Mouse (Mus musculus) spleen, postnatal 14 days (tissue): ENCODE measurements around the gene Rims3.

ENCODE experiments used
- DNase-seq, 2 experiments: peaks; one replicate each; pipeline ENCODE4 v3.0.0; 2021 to 2022; ENCODE audit warnings: low spot score in 2 of 2

Rims3 gene

DNA sequence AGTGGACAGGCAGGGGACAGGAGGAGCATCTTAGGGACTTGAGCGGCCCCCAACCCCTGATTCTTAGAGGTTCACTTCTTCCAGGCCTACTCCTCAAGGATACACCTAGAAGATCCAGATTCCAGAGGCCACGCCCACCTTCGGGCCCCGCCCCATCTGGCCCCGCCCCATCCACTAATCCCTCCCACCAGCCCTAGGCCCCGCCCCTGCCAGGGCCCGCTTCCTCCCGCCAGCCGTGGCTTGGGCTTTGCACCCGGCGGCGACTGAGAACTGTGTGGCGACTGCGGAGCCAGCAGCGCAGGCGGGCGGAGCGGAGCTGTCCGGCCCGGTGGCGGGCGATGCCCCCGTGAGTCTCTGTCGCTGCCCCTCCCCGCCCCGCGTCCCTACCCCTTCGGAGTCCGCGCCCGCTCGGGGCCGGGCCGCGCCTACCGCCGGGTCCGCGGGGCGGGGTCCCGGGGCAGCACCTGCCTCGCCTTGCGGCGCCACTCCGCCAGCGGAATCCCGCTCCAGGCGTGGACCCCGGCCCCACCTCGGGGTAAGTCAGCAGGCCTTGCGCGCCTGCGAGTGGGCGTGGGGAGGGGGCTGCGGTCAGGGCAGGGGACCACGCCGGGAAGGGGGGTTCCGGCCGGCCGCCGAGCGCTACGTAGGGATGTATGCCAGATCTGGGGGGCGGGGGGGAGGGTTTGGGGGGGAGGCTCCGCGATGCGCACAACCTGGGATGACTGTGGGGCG, at the start of gene Rims3:
Rims3 (plus strand) TSS at position 229 of the 732 bp plus-strand sequence.
- peak in 1 of 2 experiments; percentile 44 for DNase-seq

DNA sequence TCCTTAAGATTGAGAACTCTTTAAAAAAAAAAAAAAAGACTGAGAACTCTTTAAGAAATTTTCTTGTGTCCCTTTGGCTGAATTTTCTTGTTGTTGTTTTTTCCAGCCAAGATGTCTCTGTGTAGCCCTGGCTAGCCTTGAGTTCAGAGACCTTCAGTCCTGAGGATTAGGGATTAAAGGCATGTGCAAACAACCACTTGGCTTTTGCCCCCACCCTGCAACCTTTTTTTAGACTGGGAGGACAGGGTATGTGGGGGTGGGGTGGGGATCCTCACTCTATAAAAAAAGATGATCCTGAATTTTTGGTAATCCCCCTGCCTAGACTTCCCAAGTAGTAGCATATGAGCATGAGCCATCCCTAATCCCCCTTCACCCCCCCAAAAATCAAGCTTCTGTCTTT, 48.8 kb upstream of the Rims3 start:
- no peak for DNase-seq

DNA sequence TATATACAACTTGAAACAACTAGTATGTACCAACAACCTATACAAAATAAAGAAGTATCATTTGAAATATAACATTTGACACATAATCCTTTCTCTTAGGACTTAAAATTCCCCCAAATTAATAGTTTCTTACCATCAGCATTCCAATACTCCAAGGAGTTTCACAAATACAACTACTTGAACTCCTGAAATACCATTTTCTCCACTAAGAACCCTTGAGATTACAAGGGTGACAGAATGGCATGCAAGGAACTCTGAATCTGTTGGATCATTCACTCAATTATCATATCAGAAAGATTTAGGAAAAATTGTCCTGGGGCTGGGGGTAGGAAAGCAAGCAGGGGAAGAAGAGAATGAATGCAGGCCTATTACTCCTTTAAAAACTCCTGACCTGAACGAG, 40.9 kb upstream of the Rims3 start:
- DNase-seq = no peak

DNA sequence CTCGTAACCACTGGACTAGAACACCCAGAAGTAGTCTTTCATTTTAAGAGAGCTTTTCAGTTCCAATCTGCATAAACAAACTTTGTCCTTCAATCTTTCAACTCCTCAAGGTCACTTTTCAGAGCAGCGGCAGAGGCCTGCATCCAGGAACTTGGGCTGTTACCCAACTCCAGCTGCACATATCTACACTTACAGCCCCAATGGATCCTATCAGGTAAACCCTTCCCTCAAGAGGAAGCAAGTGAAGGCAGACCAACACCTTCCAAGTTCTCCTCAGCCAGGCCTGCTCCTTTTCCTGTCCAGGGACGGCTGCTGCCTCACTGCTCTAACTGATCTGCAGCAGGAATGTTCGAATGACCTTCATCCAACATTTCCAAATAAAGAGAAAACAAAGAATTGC, 40.4 kb upstream of the Rims3 start:
- no peak for DNase-seq

DNA sequence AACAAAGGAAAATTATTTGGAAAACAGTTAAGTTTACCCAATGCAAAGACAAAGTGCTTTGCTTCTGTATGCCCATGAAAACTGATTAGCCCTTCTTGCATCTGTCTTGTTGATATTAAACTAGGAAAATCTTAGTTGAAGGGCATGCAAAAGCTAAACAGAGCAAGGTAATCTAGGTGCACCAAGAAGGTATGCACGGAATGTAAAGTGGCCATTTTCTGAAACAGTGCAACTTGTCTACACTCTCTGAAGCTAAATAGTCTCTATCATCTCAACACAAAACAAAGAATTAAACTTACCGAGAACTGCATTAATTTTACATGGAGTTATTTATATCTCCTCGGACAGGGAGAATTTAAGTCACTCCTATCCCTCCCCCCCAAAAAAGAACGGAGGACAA, 39.5 kb upstream of the Rims3 start:
- no peak for DNase-seq

DNA sequence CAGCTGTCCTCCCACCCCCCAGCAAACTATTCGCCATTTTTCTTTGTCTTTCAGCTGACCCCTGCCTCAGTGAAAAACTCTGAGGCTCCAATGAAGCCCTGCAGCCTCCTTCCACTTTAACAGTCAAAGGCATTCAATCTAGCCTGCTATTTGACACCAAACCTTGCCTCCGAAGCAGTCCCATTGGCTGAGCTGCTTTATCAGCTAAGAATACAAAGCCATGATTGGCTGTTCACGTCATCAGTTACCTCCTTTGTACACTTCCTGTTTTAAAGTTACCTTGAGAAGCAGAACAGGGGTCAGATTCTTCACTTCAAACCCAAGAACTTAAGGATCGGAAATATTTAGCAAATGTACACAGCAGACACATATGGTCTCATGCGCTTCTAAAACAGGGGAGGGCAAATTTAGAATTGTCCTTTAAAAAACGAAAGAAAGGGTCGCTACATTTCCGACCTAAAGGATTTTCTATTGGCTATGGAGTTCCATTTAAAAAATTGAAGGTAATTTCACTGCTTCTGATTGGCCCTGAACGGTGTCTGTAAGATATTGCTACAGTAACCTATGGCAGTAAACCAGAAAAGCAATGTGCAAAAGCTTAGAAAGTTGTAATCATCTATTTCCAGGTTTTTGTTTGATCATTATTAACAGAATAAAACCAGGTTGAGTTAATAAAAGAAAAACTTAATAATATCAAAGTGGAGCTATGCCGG, 38.8 kb upstream of the Rims3 start:
- peak; percentile 32 to 56 for DNase-seq

DNA sequence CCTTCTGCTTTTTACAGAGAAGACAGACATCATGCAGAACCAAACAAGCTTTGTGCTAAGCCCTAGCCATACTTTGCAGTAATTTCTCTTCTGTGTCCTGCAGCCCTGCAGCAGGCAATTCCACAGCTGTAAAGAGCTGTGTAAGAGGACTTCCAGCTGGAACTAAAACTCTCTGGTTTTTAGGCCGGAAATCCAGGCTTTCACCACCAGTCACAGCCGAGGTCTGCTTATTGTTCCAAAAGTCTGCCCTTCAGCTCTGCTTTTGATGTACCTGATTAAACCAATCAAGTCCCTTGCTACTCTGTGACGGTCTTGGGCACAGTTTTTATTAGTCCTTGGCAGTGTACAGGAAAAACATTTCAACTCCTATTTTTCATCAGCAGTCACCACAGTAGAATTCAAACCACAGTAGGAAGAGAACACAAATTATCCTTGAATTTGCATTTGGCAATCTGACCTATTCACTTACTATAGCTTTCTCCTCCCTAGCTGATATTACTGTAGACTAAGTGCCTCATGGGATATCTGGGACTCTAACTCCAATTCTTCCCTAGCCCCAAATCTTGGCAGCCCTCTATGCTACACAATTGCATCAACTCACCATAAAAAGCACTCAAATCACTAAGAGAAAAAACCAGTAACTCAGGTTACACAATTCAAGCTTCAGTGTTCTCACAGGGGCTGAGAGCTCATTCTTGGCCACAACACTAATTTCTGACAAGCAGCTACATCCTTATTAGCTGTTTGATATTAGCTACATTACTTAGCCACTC, 37.4 kb upstream of the Rims3 start:
- DNase-seq = no peak

DNA sequence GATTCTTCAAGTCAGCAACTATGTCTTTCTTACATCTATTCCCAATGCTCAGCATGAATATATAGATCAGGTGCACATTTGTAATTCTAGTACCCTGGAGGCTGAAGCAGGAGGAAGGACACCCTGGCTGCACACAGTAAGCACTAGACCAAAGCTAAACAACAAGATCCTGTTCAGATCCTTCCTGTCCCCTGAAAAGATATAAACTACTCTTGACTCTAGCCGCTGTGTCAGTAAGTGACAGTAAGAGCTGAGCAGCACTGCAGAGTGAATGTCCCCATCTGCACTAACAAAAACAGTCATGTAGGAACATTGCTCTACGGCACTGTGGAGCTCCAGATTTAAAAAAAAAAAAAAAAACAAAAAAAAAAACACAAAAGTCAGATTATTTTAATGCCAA, 36.7 kb upstream of the Rims3 start:
- no peak for DNase-seq

DNA sequence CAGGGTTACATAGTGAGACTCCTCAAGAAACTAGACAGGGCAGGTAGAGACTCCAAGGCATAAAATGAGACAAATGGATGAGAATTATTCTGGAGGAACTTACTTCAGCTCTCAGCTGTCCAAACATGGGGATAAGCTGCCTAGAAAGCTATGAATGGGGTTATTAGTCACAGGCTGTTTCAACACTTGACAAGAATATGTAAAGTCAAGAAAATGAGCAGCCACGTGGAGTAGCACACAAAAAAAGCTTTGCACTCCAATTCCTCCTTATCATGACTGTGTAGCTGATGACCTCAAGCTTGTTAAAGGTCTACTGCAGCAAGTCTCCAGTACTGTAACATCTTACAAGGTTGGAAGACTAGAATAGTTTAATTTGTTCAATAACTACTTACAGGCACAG, 35.3 kb upstream of the Rims3 start:
- no peak for DNase-seq

DNA sequence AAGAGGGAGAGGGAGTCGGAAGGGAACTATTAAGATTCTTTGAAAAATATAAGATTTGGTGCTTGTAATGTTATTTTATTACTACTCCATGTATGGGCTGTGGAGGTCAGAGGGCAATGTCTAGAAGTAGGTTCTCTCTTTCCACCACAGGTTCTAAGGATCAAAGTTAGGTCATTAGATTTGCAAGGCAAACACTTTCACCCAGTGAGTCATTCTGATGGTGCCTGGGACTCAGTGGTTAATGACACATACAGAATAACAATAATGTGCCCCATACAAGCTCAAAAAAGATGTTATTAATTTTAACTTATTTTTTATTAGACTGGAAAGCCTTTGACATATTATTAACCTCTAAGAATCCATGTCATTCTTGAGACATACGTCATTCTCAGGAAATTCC, 34.7 kb upstream of the Rims3 start:
- no peak for DNase-seq

DNA sequence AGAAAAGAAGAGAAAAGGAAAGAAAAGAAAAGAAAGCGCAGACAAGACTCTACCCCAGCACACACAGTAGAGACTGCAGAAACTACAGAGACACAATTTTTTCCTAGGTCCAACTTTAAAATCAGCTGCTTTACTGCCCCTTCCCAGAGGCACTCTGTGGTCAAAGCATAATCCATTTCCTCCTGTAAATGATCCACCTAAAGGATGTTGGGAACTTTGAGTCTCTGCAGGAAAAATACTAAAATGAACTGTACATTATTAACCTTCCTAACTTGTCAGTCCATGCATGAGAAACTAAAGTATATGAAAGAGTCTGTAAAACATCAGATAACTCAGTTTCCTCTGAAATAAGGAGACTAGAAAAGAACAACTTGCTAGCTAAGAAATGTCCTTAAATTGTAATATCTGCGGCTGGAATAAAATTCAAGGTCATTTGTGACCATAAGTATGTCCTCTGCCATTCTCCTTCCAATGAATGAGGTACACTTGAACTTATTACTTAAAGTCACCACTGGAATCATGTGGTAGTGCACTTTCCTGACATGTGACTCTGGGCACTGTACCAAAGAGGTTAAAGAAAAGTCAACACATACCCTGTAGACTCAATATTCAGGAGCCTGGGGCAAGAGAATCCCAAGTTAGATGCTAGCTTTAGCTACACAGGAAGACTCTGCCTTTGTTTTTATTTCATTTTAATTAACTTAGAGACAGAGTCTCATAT, 32.3 kb upstream of the Rims3 start:
- no peak for DNase-seq

DNA sequence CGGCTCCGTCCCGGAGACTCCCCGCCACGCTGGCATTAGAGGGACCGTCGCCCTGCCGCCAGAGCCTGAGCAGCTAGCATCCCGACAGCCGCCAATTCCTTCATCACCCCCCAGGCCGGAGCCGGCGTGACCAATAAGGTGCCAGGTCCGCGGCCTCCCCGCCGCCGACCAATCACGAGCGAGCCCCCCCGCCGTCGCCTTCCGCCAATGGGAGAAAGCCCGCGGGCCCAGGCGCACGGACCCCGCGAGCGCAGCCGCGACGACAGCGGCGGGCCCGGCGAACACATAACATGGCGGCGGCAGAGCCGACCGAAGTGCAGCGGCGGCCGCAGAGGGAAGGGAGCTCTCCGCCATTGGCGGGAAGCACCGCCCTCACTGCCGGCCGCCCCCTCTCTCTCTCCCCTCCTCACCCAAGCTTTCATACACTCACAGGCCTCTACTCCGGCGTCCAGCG, 29.5 kb upstream of the Rims3 start:
- peak; percentile 90 to 92 for DNase-seq

DNA sequence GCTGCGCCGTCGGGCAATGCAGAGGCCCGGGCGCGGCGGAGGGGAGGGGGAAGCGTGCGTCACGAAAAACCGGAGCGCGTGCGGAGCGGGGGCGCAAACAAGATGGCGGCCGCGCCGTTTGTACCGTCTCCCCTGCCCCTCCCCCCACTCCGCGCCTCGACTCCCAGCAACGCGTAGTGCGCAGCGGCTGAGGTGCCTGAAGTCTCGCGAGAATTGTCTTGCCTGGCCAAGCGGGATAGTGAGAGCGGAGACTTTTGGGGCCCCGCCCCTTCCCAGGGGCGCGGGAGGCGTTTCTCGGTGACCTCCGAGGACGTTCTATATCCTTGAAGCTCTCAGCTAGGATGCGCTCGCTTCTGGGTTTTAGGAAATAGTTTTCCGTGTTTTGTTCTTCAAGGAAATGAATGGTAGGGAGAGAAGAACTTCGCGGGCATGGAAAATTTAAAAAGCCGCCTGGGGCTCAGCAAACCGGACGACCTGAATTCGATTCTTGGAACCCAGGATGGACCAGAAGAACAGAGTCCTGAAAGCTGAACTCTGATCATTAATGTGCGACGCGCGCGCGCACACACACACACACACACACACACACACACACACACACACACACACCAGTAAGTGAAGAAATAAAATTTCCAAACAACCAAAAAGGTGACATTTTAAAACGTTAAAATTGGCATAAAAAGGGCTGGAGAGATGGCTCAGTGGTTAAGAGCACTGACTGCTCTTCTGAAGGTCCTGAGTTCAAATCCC, 28.9 kb upstream of the Rims3 start:
- peak; percentile 96 to 97 for DNase-seq

DNA sequence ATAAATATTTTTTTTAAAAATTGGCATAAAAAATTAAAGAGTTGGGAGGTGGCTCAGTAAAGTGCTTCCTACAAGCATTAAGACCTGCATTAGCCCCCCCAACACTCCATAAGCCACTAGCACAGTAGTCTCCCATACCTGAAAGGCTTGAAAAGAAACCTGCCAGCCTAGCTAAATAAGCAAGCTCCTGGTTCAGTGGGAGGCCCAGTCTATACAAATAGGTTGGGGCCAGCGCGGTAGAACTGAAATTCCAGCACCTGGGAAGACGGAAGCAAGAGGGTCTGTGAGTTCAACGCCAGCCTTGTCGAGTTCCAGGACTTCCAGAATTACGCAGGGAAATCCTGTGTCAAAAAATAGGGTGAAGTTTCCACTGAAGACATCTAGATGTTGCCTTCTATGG, 28.2 kb upstream of the Rims3 start:
- DNase-seq = no peak

DNA sequence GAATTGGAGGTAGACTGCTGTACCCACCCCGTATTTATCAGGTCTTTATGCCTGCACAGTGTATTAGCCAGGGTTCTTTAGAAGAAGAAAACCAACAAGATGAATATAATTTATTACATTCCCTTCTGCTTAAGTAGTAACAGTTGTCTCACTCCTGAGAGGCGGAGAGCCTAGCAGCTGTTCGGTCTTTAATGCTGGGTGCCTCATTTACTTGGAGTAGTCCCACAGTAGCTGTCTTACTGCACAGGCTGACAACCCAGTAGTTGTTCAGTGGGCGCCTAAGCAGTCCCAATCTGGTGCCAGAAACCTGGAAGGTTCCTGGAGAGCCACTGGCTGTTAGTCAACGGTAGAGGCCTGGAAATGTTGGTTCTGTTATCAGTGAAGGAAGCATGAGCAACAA, 23.8 kb upstream of the Rims3 start:
- DNase-seq = no peak

DNA sequence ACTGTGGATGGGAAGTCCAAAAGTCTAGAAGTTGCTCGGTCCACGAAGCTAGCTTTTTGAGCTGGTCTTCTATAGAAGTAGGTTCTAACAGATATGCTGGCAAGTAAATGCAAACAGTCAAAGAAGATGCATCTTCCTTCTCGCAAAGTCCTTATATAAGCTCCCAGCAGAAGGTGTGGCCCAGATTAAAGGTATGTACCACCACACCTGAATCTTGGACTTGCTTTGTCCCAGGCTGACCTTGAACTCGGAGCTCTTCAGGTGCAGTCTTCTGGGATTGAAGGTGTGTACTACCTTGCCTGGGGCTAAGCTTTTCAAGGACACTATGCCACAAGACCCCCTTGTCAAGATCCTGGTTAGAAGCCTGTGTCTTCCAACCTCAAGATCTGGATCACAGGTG, 23.1 kb upstream of the Rims3 start, which contains the start of gene Nfyc:
Nfyc (minus strand) TSS at position 101 of the 400 bp plus-strand sequence.
- DNase-seq = no peak

DNA sequence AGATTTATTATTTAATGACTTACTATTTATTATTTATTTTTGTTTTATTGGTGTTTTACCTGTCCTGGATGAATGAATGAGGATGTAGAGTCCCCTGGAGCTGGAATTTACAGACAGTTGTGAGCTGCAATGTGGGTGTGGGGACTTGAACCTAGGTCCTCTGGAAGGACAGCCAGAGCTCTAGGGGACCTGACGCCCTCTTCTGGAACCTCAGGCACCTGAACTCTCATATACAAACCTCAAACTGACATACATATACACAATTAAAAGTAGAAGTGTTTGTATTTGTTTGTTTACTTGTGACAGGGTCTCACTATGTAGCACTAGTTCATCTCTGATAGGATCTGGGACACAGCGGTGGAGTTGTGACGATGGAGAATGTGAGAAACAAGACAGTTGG, 13.3 kb upstream of the Rims3 start:
- no peak for DNase-seq

DNA sequence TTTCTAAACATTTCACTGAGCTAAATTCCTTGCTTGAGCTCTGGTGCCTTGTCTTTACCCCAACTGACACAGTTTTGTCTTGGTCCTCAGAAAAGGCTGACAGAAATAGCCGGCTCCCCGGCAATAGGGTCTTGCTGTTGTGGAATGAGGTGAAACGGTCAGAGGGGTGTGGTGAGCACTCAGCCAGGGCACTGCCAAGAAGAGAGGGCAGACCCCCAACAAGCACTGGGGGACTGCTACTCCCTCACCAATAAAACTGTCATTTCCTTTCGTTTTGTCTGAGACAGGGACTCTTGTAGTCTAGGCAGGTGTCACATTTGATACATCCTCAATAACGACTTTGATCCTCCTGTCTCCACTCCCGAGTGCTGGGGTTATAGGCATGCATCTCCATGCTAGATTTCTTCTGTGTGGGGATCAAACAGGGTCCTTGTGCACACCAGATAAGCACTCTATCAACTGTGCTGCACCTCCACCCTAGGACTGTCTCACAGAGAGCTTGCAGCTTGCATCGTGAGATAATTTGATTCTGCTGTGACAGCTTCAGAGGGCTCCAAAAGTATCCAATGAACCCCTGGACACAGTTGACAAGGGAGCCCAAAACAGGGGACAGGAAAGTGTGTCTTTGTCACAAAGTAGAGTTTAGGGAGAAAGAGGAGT, 10.1 kb upstream of the Rims3 start:
- no peak for DNase-seq

DNA sequence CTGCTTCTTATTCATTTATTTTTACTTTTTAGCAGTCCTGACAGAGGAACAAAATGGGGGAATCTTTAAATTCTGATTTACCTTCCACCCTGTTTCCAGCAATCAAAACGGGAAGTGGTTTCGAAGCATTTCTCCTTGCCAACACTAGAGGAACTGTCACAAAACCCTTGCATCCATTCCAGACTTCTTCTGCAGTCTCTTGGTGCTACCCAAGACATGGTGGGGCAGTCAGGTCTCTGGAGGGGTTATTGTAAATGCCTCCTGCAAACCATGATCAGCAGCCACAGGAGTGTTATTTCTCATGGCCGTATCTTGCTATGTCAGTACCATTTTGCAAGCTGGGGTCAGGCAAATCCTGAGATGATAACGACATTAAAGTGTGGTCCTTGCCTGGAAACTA, 9.5 kb upstream of the Rims3 start:
- DNase-seq = no peak

DNA sequence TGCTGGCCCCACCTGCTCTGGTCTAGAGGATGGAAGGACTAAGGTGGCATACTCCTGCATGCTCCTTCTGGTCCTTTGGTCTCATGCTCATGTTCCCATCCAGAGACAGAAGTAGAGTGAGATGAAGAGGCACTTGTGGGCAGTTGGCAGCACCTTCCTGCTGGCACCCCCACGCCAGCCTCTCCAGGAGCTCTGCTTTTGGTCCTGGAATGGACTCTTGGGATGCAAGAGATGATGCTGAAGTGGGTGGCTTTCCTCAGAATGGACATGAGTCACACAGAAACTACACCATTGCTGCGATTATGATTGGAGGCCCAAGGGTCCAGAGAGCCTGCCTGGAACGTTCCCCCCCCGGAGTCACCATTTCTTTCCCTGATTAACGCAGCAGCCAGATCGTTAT, 5.7 kb upstream of the Rims3 start:
- DNase-seq = no peak

DNA sequence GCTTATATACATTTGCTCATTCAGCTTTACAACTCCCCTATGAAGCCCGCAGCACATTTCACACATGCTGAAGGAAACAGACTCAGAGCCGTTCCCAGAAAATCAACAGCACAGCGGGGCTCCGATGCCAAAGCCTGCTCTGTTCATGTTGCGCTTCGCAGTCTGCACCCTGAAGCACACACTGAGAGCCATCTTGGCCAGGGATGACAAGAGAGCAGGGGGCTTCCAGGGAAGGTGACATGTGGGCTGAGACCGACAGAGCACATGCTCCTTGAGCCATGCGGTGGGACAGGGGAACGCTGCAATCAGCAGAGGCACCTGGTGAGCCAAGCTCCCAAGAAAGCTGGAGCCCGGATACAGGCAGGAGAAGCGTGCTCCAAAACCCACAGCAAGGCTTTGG, 5.2 kb upstream of the Rims3 start:
- DNase-seq = no peak
